Mouse (Mus musculus) left cerebral cortex, adult 2 months (tissue): ENCODE data around the gene Rdh16f2. TPM values are rescaled to one million over a fixed set of nuclear protein-coding genes. Genes with fewer than 3 reads are reported as not detected.
A peak's percentile ranks its signal among the peaks of the same experiment; 100 is the strongest.
"Not testable (repeated sequence)": the region's sequence is repeated elsewhere in the genome, so short reads cannot be mapped to it uniquely, and the experiment has no call there.

ENCODE experiments used
- DNase-seq, 2 experiments: peaks; one replicate each; pipeline ENCODE4 v3.0.0; 2021 to 2022; ENCODE audit warnings: low spot score in 2 of 2, mixed read lengths in 1 of 2; ENCODE audit errors: extremely low spot score in 1 of 2
- H3K27ac ChIP-seq: fragments of 200-600 bp; 2 replicates; pipeline ENCODE4 v1.8.1; 2022
- H3K4me3 ChIP-seq: fragments of 200-600 bp; 2 replicates; pipeline ENCODE4 v1.8.1; 2022
- CTCF ChIP-seq: fragments of 200-600 bp; IDR thresholded peaks from 2 replicates; pipeline ENCODE4 v1.8.1; 2022; ENCODE audit warnings: antibody characterized with exemption, mild to moderate bottlenecking, moderate library complexity
- intact Hi-C: fragments of 180-260 bp; cut with DNase I; formaldehyde crosslinking; loops from one replicate; pipeline ENCODE4 v1.15.1; 2025
- total RNA-seq, 2 experiments: library from RNA; stranded (reverse); gene quantifications; 2 replicates each; pipeline ENCODE4 v1.2.3; 2021

Gene Rdh16f2
- total RNA-seq, 2 experiments from 2014 or later: not detected

DNA sequence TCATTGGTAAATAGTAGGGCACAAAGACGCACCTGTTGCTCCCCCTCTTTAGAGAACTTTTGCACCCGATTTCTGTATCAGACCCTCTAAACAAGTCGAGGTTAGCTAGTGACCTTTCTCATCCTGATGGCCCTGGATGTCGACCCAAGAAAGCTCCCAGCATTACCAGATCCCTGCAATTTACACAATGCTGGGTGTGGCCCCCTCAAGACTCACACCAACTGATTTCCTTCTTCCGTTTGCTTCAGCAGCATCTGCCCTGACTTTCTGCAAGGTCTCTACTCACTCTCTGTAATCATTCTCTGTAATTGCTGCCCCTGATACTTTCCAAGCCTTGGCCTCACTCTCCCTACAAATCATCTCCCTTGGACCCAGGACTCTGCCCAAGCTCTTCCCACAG is 30.4 kb downstream of the Rdh16f2 start:
- no peak for TF ChIP-seq CTCF
- H3K27ac ChIP-seq: no peak overlapping the region
- H3K4me3 ChIP-seq: no peak overlapping the region
- intact Hi-C loops: no loop called here
- DNase-seq: no peak

DNA sequence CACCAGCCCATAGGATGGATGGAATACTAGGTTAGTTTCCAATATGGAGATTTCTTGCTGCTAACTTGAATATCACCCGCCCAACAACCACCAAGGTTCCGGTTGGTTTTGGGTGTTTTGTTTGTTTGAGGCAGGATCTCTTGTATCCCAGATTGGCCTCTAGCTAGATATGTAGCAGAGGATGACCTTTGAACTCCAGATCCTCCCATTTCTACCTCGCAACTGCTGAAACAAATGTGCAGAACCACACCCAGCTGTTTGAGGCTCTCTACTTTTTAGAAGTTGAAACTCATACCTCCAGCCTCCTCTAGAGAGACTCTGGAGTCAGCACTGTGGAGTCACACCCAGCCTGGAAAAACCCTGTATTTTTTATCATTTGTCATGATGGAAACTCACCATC is 31.2 kb downstream of the Rdh16f2 start:
- intact Hi-C loops: no loop called here
- DNase-seq: no peak
- no peak overlapping the region for H3K4me3 ChIP-seq
- no peak for TF ChIP-seq CTCF
- no peak overlapping the region for H3K27ac ChIP-seq

DNA sequence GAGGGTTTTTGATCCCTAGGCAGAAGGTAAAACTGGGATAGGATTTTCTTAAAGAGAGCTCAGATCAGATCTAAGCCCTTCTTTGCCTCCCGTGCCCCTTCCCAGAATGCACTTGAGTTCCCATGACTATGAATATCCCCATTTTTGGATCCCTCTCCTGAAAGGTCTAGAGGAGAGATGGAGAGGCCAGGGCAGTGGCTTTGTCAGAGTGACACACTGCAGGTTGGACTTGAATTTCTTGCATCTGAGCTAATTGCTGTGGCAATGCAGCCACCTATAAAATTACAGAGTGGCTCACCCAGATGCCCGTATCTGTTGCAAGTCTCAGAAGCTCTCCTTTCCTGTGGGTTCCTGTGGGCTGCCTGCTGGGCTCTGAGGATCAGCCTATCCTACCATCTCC is 31.9 kb downstream of the Rdh16f2 start, which contains the start of gene Sdr9c7:
Sdr9c7 (plus strand) TSS at position 301 of the 400 bp plus-strand sequence.
- no peak for DNase-seq
- Histone ChIP-seq H3K27ac (no peak within 1 kb of the TSS), H3K4me3 (no peak within 1 kb of the TSS)
- no peak for TF ChIP-seq CTCF
- intact Hi-C loops: no loop called here

DNA sequence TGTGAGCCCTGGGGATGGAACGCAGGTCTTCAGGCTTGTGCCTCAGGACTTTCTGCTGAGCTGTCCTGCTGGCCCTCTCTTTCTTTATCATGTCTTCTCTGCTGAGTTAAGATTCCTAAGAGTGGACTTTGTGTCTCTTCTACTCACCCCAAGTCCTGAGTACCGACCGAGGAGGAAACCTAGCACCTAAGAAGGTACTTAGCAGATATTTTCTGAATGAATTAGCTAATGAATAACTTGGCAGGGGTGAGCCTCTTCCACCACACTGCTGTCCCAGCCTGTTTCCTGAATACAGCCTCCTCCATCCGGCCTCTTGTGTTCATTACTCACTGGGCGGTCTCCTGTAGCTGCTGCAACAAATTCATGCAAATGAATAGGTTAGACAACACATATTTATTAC is 33.5 kb downstream of the Rdh16f2 start:
- intact Hi-C loops: no loop called here
- DNase-seq: no peak
- no peak overlapping the region for H3K27ac ChIP-seq

DNA sequence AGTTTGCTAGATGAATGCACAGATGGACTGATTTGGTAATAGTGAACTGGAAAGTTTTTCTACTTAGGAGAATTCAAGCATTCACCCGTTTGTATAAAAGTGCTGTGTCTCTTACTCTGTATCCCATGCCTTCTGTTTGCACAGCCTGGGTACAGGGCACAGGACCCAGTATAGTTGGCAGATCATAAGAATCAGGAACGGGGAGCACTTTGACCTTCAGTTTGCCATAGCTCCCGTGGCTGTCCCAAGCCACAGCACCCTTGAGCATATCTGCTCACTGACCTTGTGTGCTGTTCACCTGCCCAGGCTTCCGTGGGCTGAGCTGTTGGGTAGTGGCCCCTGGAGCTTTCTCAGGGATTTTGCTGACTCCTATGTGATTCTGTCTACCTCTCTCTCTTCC is 35.5 kb downstream of the Rdh16f2 start:
- H3K4me3 ChIP-seq: no peak overlapping the region
- no peak for TF ChIP-seq CTCF
- no peak overlapping the region for H3K27ac ChIP-seq
- intact Hi-C loops: no loop called here
- no peak for DNase-seq

More for the DNA sequence above, 33.5 kb downstream of the Rdh16f2 start:
- no peak overlapping the region for H3K4me3 ChIP-seq
- no peak for TF ChIP-seq CTCF

DNA sequence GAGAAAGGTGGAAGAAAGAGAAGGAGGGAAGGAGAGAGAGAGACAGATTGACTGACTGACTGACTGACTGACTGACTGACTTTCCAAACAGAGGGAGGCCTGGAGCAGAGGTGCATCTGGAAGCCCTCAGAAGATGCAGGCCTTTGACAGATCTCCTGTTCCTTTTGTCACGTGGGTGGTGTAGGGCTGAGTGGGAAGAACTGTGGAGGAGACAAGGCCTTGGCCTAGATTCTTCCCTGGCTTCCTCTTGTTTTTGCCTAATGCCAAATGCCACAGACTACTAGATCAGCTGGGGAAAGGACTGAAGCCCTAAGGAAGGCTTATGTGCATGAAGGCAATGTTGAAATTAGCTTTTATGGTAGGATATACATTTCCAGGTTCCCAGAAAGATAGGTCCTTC is 36.8 kb downstream of the Rdh16f2 start:
- TF ChIP-seq CTCF: no peak
- Histone ChIP-seq H3K4me3 (no peak overlapping the region), H3K27ac (no peak overlapping the region)
- DNase-seq: no peak
- intact Hi-C loops: no loop called here

DNA sequence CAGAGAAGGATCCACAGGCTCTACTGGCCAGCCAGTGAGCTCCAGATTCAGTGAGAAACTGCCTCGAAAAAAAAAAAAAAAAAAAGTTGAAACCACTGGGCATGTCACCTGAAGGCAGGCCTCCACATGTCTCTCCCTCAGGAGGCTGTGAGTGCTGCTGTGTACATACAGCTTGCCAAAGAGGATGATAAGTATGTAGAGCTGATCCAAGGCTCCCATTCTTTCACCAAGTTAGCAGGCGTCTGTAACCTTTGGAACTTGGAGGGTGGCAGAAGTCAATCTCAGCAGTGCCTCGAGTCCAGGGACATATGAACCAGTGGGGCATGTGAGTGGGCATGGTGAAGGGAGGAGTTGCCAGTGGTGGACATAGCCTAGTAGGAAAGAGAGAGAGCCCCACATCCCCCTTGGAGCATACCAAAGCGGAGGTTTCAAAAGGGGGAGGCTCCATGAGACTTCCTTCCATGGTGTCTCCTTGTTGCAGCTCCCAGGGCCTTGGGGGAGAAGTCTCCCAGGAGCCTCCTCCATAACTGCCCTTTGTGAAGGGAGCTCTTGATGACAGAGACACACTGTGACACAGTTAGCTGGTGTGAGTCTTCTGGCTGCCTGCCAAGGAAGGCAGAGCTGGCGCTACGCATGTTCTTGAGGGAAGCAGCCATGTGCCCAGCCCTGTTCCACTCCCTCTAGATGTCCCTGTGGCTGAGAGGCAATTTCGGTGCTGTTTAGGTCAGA is 38.6 kb downstream of the Rdh16f2 start:
- H3K27ac ChIP-seq: no peak overlapping the region
- intact Hi-C loops: no loop called here
- TF ChIP-seq CTCF: no peak
- H3K4me3 ChIP-seq: no peak overlapping the region
- peak; percentile 13 to 18 for DNase-seq

DNA sequence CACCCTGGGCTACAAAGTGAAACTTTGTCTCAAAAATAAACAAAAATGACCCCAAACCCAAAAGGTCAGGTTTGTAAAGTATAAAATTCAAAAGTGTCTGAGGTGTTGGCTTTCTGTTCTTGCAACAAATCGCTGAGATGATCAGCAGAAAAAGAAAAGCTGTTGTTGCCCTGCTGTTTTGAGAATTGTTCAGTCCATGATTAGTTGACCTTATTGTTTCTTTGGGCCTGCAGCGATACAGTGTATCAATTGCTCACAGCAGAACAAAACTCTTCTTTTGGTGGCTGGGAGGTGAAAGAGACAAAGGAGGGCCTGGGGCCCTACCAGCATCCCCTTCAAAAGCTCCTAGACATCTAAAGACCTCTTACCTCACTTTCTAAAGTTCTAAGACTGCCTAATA is 39.9 kb downstream of the Rdh16f2 start:
- TF ChIP-seq CTCF: no peak
- Histone ChIP-seq H3K27ac (no peak overlapping the region), H3K4me3 (no peak overlapping the region)
- no peak for DNase-seq
- intact Hi-C loops: no loop called here

DNA sequence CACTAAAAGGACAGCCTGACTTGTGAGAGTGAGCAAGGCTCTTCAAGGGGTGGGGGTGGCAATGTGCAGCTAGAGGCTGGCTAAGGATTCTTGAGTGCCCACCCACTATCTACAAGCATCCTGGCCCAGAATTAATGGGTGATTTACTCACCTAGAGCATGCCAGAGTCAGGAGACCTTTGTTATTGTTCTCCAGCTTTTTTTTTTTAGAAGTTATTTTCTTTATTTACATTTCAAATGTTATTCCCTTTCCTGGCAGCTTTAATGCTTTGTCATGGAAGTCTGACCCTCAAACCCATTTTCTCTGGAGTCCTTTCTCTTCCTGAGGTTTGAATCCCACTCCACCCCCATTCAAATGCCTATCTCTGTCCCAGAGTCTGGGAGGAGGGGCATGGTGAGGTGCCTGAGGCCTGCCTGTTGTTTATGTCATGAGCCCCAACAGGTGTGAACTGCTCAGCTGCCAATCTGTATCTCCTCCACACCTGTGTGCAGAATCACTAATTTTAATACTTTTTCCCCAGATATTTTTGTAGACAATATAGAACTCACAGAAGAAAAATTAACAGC is 41.2 kb downstream of the Rdh16f2 start:
- no peak for DNase-seq
- H3K27ac ChIP-seq: no peak overlapping the region
- intact Hi-C loops: no loop called here
- no peak overlapping the region for H3K4me3 ChIP-seq
- no peak for TF ChIP-seq CTCF

DNA sequence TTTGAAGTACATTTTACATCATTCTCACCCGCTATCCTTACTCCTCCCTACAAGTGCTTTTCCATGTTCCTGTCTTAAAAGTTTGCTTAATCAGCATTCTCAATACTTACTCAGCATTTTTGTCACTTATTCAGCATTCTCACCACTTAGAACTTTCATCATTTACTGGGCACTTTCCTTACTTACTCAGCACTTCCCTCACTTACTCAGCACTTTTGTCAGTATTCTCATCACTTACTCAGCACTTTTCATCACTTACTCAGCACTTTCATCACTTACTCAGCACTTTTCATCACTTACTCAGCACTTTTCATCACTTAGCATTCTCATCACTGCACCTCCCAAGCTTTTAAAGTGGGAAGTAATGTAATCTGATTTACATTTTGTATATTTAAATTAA is 49.3 kb downstream of the Rdh16f2 start:
- intact Hi-C loops: no loop called here
- no peak for TF ChIP-seq CTCF
- H3K27ac ChIP-seq: no peak overlapping the region
- no peak for DNase-seq
- no peak overlapping the region for H3K4me3 ChIP-seq

DNA sequence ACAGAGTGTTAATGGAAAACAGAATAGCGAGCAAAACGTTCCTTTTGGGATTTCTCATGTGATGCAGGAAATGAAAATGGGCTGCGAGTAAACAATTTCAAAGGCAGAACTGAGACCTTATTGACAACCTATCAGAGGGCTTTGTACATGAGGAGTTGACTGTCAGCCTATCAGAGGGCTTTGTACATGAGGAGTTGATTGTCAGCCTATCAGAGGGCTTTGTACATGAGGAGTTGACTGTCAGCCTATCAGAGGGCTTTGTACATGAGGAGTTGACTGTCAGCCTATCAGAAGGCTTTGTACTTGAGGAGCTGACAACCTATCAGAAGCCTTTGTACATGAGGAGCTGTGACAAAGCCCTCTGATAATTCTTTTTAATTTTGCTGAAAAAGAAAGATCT is 50.9 kb downstream of the Rdh16f2 start:
- intact Hi-C loops, DNase-seq: not testable (repeated sequence)

DNA sequence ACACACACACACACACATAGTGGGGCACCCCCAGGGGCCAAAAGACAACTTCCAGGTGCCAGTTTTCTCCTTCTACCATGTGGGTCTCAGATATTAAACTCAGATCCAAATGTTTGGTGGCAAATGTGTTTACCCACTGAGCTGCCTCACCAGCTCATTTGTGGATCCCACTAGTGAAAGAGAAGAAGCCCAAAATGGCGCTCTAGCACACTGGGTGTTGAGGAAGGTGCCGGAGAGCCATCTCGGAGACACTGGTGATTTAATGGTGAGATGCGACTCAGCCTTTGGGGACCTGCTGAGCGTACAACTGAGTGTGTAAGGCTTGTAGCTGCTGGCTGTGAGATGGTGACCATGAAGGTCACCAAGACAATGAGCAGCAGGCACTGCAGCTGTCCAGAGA is 51.4 kb downstream of the Rdh16f2 start:
- no peak for TF ChIP-seq CTCF
- DNase-seq: no peak
- intact Hi-C loops: no loop called here
- Histone ChIP-seq H3K4me3 (no peak overlapping the region), H3K27ac (no peak overlapping the region)

More for the DNA sequence above, 50.9 kb downstream of the Rdh16f2 start:
- not testable (repeated sequence) for H3K27ac ChIP-seq, H3K4me3 ChIP-seq

DNA sequence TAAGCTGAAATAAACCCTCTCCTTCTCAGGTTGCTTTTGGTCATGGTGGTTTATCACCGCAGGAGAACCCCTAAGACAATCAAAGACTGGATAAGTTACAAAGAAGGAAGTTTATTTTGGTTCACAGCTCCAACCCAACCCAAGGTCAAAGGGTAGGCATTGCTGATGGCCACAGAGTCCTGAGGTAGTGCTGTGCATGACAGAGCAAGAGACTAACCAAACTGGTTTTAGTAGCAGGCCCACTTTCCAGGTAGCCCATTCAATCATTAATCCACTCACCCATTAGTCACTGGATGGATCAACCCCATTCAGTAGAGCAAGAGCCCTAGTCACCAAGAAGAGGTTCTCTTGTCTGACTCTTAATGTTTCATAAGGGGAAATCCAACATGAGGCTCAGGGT is 56.0 kb downstream of the Rdh16f2 start:
- Histone ChIP-seq H3K4me3 (no peak overlapping the region), H3K27ac (no peak overlapping the region)
- no peak for TF ChIP-seq CTCF
- intact Hi-C loops: no loop called here
- no peak for DNase-seq
